Mouse (Mus musculus): Measurements from ENCODE around the gene Mrto4.

Gene Mrto4

DNA sequence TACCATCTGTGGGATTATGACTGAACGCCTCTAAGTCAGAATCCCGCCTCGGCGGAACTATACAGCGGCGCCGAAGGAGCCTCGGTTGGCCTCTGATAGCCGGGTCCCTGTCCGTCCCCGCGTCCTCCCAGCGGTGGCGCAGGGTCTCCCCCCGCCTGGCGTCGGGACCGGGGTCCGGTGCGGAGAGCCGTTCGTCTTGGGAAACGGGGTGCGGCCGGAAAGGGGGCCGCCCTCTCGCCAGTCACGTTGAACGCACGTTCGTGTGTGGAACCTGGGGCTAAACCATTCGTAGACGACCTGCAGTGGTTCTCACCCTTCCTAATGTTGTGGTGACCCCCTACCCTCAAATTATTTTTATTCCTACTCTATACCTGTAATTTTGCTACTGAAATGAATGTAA lies 14.2 kb downstream of the Mrto4 start:
- no peak for DNase-seq

DNA sequence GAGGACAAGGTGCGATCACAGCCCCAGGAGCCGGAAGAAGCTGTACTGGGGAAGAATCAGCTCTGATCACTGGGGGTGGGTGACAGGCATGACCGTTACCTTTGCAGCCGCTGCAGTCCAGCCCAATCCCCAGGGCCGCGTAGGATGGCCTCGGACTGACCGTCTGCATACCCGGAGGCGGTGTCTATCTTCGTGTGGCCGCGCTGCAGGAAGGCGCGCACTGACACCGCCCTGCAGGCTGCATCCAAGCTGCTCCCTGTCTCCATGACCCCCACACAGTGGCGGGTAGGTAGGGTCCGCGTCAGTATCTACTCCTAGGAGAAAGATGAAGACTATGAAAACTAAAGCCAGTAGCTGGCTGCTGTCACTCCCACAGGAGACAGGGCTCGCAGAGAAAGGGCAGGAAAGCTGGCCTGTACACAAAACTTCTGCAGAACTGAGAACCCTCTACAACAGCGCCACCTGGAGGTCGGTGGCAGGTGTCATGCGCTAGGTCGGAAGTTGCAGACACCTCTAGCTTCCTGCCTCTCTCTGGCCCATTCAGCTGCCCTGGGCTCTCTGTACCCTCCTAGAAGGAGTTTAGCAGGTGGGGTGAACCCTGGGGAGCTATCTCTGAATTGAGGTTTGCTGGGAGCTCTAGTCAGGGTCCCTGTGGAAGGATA lies 15.4 kb downstream of the Mrto4 start:
- no peak for DNase-seq

DNA sequence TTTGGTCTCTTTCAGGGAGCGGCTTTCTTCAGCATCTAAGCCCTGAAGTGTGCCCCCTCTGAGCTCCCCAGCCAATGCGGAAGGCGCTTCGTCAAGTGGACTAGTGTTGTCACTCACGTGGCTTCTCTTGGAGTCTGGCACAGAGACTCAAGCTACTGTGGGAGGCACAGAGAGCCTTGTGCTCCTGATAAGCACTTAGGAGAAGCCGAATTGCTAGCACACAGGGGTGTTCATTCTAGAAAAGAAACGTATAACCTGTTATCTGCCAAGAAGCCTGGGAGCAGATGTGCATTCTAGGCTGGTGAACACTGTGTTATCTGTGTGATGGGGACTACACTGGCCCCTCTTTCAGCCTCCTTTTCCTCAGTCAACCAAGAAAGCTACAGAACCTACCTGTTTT lies 16.9 kb downstream of the Mrto4 start:
- DNase-seq = no peak

DNA sequence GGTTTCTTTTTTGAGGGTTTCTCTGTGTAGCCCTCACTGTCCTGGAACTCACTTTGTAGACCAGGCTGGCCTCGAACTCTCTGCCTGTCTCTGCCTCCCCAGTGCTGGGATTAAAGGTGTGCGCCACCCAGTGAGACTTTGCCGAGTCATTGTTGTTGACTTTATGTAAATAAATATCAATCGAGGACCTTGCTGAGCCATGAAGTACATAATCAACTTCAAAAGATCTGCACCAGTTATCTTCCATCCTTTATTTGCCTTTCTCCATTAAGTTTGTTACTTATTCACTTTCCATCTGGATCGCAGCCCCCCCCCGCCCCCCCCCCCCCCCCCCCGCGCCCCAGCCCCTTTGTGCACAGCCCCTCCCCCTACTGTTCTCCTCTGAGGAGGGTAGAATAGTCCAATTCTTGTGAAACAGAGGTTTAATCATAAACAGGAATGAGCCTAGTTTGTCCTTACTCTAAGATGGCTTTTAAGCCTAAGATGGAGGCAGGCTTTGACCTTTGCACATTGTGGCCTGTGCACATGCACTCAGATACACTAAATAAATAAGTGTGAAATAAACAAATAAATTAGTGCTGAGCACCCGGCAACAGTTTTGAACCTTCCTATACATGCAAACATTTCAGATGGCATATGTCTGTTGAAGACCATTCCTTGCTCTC lies 17.6 kb downstream of the Mrto4 start:
- DNase-seq = no peak

DNA sequence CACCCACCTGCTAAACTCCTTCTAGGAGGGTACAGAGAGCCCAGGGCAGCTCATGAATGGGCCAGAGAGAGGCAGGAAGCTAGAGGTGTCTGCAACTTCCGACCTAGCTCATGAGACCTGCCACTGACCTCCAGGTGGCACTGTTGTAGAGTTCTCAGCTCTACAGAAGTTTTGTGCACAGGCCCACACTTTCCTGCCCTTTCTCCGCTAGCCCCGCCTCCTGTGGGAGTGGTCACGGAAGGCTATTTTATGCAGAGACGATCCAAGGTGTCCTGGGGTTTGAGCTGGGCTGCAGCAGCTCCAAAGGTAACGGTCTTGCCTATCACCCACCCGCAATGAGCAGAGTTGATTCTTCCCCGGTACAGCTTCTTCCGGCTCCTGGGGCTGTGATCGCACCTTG lies 21.8 kb downstream of the Mrto4 start:
- no peak for DNase-seq

DNA sequence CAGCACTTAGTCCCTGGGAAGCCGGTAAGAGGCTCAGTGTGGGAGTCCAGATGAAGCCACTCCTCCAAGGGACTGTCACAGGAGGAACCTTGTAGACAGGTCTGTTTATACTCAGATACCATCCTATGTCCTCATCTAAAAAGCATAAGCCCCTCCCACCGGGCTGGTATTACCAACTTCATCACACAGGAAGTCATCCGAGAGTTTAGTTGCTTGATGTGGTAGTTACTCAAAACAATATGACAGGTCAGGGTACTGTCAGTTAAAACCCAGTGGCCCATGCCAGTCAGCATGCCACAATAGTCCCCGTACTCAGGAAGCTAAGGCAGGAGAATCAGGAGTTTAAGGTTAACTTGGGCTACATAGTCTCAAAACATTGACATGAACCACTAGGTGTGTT lies 32.6 kb downstream of the Mrto4 start:
- DNase-seq = no peak

DNA sequence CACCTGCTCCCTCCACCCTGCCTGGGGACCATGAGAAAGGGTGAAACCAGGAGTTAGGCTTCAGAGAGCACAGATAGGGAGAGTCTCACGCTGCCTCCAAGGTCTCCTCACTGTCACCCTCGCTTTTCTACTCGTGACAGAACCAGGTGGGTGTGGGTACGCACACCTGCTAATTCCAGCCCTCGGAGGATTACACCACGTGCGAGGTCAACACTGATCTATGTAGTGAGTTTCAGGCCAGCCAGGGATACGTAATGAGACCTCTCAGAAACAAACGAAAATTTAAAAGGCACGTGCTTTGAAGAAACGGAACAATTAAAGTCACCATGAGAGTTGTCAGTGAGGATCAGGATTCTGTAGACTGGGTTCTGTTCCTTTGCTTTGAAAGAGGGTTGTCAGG lies 33.9 kb downstream of the Mrto4 start:
- no peak for DNase-seq

DNA sequence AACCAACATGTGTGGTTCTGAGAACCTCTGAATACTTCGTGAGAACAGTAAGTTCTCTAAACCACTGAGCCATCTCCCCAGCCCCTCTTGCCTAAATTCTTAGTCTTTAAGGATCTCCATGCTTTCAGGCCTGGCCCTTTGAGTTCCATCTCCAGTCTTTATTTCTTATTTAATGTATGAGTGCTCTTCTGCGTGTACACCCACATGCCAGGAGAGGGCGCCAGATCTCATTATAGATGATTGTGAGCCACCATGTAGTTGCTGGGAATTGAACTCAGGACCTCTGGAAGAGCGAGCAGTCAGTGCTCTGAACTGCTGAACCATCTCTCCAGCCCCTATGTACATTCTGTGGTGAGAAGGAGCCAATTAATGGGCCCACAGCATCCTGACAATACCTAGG lies 39.7 kb downstream of the Mrto4 start:
- no peak for DNase-seq

DNA sequence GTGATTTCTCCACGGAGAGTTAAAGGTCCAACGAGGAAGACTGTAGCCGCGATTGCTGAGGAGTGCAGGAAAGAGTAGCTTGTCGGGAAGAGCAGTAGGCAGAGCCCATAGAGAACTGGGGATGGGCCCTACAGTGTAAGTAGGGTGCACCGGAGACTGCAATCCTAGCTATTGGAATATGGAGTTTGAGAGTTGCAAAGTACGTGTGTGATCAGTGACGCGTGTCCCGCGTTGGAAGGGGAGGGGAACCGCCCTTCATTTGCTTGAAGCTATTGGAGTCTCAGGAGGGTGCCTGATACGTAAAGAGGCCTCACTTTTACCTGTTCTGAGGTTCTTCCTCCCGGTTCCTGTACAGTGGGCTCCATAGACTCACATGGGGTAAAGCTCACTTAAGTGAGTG lies 40.7 kb downstream of the Mrto4 start:
- no peak for DNase-seq

DNA sequence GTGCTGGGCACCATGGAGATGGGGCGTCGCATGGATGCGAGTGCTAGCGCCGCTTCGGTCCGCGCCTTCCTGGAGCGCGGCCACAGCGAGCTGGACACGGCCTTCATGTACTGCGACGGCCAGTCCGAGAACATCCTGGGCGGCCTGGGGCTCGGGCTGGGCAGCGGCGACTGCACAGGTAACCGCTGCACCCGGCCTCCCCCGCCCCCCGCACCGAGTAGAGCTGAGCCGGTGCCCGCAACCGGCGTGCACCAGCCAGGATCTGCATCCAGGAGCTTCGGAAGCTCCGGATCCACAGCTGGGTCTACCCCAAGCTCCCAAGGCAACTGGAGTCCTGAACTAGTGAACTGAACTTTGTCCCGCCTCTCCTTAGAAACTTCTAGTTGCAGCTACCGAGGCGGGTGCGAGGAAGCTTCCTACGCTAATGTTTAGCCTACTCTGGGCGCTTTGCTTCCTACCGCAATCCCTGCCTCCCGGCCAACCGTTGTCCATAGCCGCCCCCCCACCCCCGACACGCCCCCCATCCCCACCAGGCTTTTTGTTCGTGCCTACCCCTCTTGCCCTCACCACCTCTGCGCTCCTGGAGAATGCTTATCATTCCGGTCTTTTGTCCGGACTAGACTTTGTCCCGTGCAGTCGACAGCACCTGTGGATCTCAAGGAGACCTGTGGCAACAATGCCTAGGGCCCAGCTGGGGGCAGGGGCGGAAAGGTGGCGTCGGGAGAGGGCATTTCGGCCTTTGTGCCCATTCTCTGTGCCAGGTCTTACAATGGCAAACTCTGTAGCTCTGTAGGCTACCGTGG lies 41.3 kb downstream of the Mrto4 start:
- DNase-seq = peak; percentile 33

DNA sequence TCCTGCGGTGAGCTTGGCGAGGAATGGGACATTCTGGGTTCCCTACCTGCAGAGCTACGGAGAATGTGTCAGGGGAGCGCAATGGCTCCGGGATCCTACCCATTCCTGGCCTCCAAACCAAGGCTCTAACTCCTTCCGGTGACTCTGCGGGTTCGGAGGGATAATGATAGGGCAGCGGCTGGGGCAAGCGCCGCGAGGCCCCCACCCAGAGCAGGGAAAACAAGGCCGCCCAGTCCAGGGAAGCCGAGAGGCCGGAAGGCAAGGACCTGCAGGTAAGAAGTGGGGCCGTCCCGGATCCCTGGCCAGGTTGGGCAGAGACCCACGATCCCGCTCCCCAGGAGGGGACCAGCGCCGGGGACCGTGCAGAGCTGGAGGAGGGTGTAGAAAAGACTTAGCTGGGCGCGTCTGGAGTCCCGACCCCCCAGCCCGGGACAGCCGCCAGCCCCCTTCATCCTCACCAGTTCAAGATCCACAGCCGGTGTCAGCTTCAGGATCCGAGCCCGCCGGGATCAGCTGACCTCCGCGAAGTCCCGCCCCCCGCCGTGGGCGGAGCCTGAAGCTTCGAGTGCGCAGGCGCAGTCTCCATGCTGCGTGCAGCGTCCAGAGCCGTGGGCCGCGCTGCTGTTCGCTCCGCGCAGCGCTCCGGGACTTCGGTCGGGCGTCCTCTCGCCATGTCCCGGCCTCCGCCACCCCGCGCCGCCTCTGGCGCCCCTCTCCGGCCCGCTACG lies 42.0 kb downstream of the Mrto4 start, which contains the start of the genes Pqlc2 and Akr7a5:
TSS of gene Pqlc2 (minus strand) at position 538 of the 728 bp plus-strand sequence.
TSS of gene Akr7a5 (plus strand) at position 574 of the 728 bp plus-strand sequence.
- DNase-seq = peak; percentile 97

DNA sequence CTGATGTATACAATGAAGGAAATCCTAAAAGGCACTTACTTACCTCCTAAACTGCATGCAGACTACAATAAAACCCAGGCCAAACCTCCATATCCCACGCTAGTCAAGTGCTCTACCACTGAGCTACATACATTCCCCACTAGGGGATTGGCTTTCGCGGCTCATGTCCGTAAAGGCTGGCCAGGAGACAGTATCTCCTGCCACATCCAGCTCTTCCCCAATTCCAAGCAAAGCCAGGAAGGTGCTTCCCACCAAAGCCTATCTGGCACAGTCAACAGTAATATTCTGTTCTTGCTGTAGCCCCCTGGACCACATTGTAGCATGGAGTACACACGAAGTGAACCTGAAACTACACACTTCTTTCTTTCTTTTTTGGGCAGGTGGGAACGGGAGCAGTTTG lies 42.7 kb downstream of the Mrto4 start:
- DNase-seq = no peak

DNA sequence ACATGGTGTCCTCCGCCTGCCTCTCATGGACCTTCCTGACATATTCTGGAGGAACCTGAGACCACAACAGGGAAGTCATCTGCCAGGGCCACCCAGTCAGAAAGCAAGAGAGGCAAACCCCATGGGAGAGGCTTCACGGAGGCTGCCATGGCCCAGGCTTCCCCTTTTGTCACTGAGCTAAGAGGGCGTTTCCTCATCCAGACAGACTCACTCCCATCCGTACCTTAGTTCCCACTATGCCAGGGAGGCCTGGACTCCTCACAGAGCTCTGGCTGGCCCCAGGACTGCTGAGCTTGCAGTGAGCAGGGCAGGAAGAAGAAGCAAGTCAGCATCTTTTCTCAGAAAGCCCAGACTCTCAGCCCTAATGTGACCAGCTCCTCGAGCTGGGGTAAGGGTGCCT lies 44.5 kb downstream of the Mrto4 start:
- DNase-seq = peak; percentile 15

DNA sequence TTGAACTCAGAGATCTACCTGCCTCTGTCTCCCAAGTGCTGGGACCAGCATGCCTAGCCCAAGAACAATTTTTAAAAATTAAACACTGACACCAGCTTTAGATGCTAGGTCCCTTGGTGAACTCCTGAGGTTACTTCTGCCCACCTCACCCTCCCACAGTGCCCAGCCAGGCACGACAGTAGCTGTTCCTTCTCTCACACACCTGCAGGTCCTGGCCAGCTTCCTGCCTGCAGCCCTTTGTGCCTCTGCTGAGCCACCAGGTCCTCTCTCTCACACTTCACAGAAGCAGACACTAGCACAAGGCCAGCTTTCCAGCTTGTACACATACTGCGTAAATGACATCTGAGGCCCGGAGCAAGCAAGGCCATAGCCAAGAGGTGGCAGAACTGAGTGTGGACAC lies 46.9 kb downstream of the Mrto4 start:
- peak; percentile 15 for DNase-seq

DNA sequence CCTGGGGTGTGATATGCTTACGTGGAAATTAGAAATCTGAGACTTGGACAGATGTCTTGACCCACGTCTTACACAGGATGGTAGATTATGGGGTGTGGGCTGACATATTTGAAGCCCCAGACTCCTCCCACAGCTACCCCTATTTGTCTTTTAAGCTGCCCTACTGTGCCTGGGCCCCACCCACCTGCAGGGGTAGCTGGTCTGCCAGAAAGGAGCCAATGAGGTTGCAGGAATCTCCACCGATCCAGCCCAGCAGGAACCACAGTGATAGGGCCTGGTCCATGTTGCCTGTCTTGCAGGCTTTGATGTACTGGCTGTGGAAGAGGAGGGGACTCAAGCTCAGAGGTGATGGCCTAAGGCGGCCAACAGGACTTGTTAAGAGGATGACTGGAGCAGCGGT lies 50.1 kb downstream of the Mrto4 start:
- peak; percentile 21 for DNase-seq

DNA sequence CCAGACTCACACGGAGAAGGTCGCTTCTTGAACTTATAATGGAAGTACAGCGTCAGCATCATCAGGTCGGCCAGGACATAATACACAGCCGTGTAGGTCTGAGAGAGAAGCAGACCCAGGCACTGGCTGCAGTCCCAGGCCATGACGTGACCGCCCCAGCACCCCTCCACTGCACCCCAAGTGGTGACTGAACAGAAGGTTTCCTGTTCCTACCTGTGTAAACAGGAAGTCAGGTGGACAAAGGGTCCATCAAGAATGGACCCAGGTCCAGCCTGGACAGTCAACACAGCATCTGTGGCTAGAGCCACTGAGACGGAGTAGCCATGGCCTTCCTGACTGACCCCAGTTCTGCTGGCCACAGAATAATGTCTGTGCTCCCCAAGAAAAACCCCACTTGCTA lies 50.6 kb downstream of the Mrto4 start:
- peak; percentile 21 for DNase-seq

DNA sequence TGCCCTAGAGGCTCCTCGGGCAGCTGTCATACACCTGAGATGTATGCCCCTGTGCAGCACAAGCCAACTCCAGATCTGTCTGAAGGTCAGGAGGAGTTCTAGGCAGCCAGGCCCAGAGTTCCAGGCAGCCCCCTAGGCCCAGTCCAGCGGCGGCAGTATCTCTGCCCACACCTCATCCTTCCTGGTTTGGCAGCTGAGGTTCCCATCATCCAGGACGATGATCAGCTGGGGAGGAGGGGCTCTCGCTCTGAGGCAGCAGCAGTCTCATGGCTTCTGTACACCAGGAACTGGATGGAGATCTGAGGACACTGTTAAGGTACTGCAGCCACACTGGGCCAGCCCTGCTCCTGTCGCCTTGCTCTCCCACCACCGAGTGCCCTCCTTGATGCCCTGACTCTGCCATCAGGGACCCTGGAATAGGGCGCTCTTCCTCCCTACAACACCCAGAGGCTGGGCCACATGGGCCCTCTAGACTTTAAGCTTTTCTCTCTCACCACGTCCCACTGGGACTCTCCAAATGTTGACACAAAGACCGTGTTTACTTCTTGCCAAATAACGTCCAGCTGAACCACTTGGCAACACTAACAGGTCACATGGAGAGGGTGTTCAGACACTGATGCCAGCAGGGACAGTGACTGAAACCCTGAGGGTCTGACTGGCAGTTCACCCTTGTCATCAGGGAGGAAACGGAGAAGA lies 53.6 kb downstream of the Mrto4 start:
- peak; percentile 53 for DNase-seq

DNA sequence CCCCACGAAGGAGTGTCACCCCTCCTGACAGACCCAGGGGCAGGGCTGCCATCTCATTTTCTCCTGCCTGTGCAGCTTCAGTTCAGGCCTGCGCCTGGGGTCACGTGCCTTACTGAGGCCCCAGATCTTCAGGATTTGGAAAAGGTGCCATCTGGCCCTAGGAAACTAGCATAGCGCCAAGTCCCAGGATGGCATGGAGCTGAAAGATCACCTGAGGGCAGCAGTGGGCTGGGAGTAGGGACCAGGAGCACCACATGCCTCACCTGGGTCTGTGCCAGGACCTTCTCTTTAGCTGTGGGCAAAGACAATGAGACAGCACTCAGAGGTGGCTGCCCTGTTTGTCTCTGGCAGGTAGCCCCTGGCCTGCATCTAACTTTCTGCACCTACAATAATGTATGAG lies 54.8 kb downstream of the Mrto4 start:
- DNase-seq = peak; percentile 98
